Mouse (Mus musculus) thymus, adult 2 months (tissue): ENCODE results near the gene Ehhadh. TPM values are rescaled to one million over a fixed set of nuclear protein-coding genes. Genes with fewer than 3 reads are reported as not detected.

Experiments used
- DNase-seq: peaks from one replicate; pipeline ENCODE4 v3.0.0; 2021
- H3K27ac ChIP-seq: fragments of 200-500 bp; 2 replicates; pipeline ENCODE4 v1.5.1; 2012; ENCODE audit warnings: low read length, control low read depth; ENCODE audit not compliant: control insufficient read depth, insufficient read depth
- H3K27me3 ChIP-seq: fragments of 200-500 bp; 2 replicates; pipeline ENCODE4 v1.6.1; 2012; ENCODE audit warnings: mild to moderate bottlenecking, low read length, moderate library complexity, mixed read lengths; ENCODE audit not compliant: control insufficient read depth, insufficient read depth
- H3K36me3 ChIP-seq: fragments of 200-500 bp; 2 replicates; pipeline ENCODE4 v1.6.1; 2012; ENCODE audit warnings: mild to moderate bottlenecking, low read length, moderate library complexity; ENCODE audit not compliant: control insufficient read depth, insufficient read depth
- H3K4me1 ChIP-seq: fragments of 200-500 bp; replicated peaks from 2 replicates; pipeline ENCODE4 v1.6.1; 2012; ENCODE audit warnings: low read length; ENCODE audit not compliant: control insufficient read depth, insufficient read depth
- H3K4me3 ChIP-seq: fragments of 200-500 bp; 2 replicates; pipeline ENCODE4 v1.5.1; 2012; ENCODE audit warnings: mild to moderate bottlenecking, low read length, control low read depth, moderate library complexity; ENCODE audit not compliant: control insufficient read depth, insufficient read depth
- CTCF ChIP-seq: fragments of 200-500 bp; IDR thresholded peaks from 2 replicates; pipeline ENCODE4 v1.5.1; 2012; ENCODE audit warnings: mild to moderate bottlenecking, control low read depth, low read length, moderate library complexity, borderline replicate concordance; ENCODE audit not compliant: control insufficient read depth, poor library complexity, insufficient read depth; ENCODE audit errors: extremely low read depth
- POLR2A ChIP-seq: fragments of 200-500 bp; IDR thresholded peaks from 2 replicates; pipeline ENCODE4 v1.6.1; 2012; ENCODE audit warnings: mild to moderate bottlenecking, low read length, control low read depth, moderate library complexity; ENCODE audit not compliant: control insufficient read depth, poor library complexity, insufficient read depth; ENCODE audit errors: extremely low read depth
- WGBS: fragments of 180-500 bp; shearing (Covaris S2); methylation state at CpG from one replicate; pipeline ENCODE4 v1.1.7; 2018; 5-methylcytosine and 5-hydroxymethylcytosine counted together
- polyA plus RNA-seq: library from polyadenylated mRNA; depleted of rRNA; stranded (reverse); fragments of >200 nt; gene quantifications from 2 replicates; pipeline ENCODE4 v1.2.3, GENCODE M21; 2012

Ehhadh gene
- polyA plus RNA-seq, 1 experiment = 8.0 TPM

DNA sequence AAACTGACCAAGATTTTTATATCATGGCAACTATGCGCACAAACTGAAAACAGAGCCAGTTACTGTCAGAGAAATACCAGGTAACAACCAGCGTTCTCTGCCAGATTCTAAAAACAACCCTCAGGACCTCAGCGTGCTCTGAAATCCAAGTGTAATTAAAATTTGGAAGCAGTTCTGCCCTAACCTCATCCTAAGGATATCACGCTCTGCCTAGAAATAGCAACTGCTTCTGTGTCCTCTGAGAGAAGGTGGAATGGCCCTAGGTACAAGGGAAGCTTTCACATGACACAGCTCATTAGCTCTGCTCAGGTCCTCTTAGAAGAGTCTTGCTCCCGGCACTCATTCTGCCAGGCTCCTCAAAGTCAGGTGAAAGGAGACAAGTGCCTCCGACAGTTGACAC lies 44.2 kb downstream of the Ehhadh start:
- H3K4me3 ChIP-seq = no peak overlapping the region
- H3K4me1 ChIP-seq = no peaks in the 10 kb centered on the region
- no peak for DNase-seq
- no peak overlapping the region for H3K27ac ChIP-seq
- no peaks in the 10 kb centered on the region for H3K27me3 ChIP-seq
- H3K36me3 ChIP-seq = no peaks in the 10 kb centered on the region
- no peak for TF ChIP-seq CTCF
- TF ChIP-seq POLR2A = no peak
- WGBS = 94% methylated on average over 6 of the region's 6 CpGs

GRCm38 (mm10) chr16:21742898-21743297 lies 44.7 kb downstream of the Ehhadh start:
- H3K4me3 ChIP-seq = no peak overlapping the region
- no peak overlapping the region for H3K27ac ChIP-seq
- TF ChIP-seq POLR2A = no peak
- no peak for TF ChIP-seq CTCF
- no peaks in the 10 kb centered on the region for H3K4me1 ChIP-seq
- no peak for DNase-seq
- no peaks in the 10 kb centered on the region for H3K27me3 ChIP-seq
- H3K36me3 ChIP-seq = no peaks in the 10 kb centered on the region
- 96% methylated on average over 5 of the region's 5 CpGs for WGBS

DNA sequence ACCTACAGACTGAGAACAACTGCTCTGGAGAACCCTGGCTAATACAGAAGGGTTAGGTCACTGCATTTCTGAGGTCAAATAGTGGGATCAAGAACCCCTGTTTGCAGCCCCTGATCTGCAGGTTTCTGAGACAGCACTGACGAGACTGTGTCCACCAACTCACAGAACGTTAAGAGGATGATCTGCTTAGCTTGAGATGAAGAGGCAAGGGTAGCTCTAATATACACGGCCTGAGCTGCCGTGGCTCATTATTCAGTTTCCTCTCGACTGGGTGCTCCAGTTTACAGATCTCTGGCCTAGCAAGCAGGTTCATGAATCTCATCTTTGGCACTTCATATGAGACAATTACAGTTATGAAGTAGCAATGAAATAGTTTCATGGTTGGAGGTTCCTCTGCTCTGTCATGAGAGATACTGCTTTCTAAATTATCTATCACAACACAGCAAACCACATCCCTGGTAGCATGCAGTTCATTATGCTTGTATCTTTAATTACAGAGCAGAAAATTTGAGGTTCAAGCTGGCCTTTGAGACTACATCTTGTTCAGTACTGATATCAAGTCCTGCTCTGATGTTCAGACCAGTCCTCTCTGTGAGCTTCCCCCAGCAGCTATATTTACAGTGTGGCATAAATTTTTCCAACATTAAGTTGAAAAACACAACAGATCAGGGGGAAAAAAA lies 45.3 kb downstream of the Ehhadh start:
- no peaks in the 10 kb centered on the region for H3K4me1 ChIP-seq
- no peaks in the 10 kb centered on the region for H3K36me3 ChIP-seq
- no peaks in the 10 kb centered on the region for H3K27me3 ChIP-seq
- TF ChIP-seq CTCF = no peak
- TF ChIP-seq POLR2A = no peak
- no peak overlapping the region for H3K27ac ChIP-seq
- 92% methylated on average over 5 of the region's 5 CpGs for WGBS
- no peak for DNase-seq
- no peak overlapping the region for H3K4me3 ChIP-seq

DNA sequence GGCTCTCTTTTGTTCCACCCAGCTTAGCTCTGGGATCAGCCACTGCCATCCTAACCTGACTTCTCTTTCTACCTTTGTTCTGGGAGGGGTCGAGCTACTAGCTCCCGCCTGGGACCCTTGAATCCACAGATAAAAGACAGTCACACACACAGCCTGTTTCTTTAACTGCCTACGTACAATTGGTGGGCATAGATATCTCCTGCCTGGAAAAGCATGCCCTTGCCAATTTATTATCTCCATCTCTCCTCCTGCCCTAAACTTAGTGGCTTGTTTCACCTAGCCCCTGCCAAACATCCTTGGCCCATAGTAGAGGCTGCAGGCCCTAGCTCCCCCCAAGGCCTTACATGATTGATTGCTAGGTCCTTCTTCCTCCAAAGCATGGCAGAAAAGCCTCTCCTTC lies 46.1 kb downstream of the Ehhadh start:
- 93% methylated on average over 3 of the region's 3 CpGs for whole genome bisulfite sequencing
- H3K4me1 ChIP-seq = no peaks in the 10 kb centered on the region
- H3K27me3 ChIP-seq = no peaks in the 10 kb centered on the region
- no peak overlapping the region for H3K27ac ChIP-seq
- H3K4me3 ChIP-seq = no peak overlapping the region
- no peak for TF ChIP-seq CTCF
- TF ChIP-seq POLR2A = no peak
- no peaks in the 10 kb centered on the region for H3K36me3 ChIP-seq
- DNase-seq = no peak

DNA sequence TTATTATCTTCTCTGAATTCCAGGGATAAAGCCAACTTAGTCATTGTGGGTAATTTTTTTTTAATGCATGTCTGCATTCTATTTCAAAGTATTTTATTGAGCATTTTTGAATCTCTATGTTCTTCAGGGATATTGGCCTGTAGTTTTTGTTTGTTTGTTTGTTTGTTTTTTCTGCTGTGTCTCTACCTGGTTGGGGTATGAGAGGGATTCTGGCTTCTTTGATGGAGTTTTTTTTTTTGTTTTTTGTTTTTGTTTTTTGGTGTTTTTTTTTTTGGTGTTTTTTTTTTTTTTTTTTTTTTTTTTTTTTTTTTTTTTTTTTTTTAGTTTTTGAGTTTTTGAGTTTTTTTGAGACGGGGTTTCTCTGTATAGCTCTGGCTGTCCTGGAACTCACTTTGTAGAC lies 52.0 kb downstream of the Ehhadh start:
- WGBS = 89% methylated on average over 1 of the region's 1 CpGs
- Histone ChIP-seq H3K4me3 (no peak overlapping the region), H3K36me3 (no peaks in the 10 kb centered on the region), H3K27ac (no peak overlapping the region), H3K4me1 (no peaks in the 10 kb centered on the region), H3K27me3 (no peaks in the 10 kb centered on the region)
- no peak for DNase-seq
- TF ChIP-seq CTCF (no peak), POLR2A (no peak)

DNA sequence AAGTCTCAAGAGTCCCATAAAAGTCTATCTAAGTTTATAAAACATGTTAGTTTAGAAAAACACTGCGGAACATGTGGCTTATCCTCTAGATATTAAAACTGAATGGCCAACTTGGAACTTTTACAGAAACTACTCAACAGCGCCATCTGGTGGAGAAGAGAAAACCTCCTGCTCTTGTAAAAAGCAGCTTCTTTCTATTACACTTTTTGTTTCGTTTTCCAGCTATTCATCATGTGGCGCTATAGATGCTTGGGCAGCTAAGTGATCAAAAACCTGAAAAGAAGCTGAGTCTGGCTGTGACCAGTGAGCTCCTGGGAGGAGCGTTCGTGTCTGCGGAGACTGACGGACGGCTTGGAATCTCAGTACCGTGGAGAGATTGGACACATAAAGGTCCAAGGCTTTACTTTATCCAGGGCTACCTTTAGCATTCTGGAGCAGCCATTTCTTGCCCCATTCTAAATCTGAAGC lies 59.7 kb downstream of the Ehhadh start:
- Histone ChIP-seq H3K27me3 (no peaks in the 10 kb centered on the region), H3K36me3 (no peaks in the 10 kb centered on the region)
- no peak for TF ChIP-seq POLR2A
- TF ChIP-seq CTCF = no peak

More for the DNA sequence above, 59.7 kb downstream of the Ehhadh start:
- H3K4me3 ChIP-seq = peak overlapping the region; percentile 21
- no peak overlapping the region for H3K27ac ChIP-seq
- WGBS = 36% methylated on average over 10 of the region's 10 CpGs
- peak; percentile 64 for DNase-seq
- peaks cover 2% of the 10 kb centered on the region; the same call in 1 of the 2 replicates for H3K4me1 ChIP-seq
